Mouse (Mus musculus): ENCODE data around the gene Sp6.
A peak's percentile ranks its signal among the peaks of the same experiment; 100 is the strongest.

Sp6 gene

DNA sequence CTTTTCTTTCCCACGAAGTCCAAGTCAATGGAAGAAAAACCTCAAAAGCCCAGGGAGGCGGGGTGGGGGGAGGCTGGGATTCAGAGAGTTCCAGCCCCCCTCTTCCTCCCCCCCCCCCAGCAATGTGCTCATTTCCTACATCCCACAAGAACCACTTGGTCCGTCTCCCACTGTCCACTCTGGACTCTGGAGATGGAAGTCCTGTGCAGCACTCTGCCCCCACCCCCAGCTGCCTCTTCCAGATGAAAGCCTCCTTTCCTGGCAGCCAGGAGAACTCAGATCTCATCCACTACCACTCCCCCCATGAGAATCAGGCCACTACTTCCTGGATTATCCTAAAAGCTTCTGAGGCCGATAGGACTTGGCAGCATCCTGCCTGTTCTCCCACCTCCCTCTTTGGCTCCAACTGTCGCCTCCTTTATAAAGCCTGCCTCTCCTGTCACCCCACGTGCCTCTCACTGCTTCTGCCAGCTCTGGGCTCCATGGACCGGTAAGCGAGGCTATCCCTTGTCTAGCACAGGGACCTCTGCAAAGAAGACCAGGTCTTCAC, at the start of gene Sp6:
Sp6 (plus strand) TSS at position 274 of the 550 bp plus-strand sequence.
- no peak for ATAC-seq (ENCODE audit: insufficient number of reproducible peaks, low FRiP score, low TSS enrichment)

DNA sequence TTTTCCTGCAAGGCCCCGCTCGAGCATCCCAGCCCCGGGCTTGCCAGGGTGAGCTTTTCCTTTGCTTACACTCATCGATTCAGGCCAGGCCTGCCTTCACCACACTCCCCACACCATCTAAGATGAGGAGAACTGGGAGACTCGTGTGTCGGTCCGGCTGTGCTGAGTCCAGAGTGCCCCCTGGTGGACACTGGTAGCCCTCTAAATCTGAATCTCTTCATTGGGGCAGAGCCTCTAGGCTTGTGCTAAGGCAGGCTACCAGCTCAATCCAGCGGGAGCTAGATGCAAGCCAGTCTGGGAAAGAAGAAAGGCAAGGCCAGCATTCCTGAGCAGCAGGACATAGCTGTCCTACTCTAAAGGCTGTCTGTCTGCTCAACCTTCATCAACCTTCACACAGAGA, 49.6 kb upstream of the Sp6 start:
- peak; percentile 75; the same call in 1 of the 2 replicates for ATAC-seq (ENCODE audit: insufficient number of reproducible peaks, low FRiP score, low TSS enrichment)

- ATAC-seq (ENCODE audit: insufficient number of reproducible peaks, low FRiP score, low TSS enrichment): no peak
These were observed 47.0 kb upstream of the Sp6 start for GRCm38 (mm10) chr11:96966172-96966571.

DNA sequence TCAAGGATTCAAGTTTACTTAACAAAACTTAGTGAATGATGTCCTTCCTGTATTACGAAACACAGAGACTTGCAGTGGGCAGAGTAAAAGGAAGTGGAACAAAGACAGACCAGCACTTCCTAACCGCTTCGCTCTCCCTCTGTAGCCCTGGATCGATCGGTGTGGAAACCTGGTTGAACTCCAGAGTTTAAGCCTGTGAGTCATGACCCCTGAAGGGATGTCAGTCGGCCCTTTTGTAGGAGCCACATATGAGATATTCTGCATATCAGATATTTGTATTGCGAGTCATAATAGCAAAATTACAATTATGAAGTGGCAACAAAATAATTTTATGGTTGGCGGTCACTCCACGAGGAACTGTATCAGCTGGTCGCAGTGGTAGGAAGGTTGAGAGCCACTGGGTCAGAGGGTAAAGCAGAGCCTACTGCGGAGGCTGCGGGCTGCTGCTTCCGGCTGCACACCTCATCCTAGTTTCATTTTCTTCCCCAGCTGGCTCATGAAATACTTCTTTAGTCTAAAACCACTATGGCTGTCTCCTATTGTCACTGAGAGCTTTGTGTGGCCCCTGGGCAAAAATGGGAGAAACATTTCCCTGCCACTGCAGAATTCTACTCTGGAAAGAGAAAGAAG, 46.2 kb upstream of the Sp6 start:
- ATAC-seq (ENCODE audit: insufficient number of reproducible peaks, low FRiP score, low TSS enrichment): no peak

- no peak for ATAC-seq (ENCODE audit: insufficient number of reproducible peaks, low FRiP score, low TSS enrichment)
These were observed 45.5 kb upstream of the Sp6 start for GRCm38 (mm10) chr11:96967544-96968269.

- ATAC-seq (ENCODE audit: insufficient number of reproducible peaks, low FRiP score, low TSS enrichment): no peak
These were observed 44.7 kb upstream of the Sp6 start for GRCm38 (mm10) chr11:96968476-96968875.

DNA sequence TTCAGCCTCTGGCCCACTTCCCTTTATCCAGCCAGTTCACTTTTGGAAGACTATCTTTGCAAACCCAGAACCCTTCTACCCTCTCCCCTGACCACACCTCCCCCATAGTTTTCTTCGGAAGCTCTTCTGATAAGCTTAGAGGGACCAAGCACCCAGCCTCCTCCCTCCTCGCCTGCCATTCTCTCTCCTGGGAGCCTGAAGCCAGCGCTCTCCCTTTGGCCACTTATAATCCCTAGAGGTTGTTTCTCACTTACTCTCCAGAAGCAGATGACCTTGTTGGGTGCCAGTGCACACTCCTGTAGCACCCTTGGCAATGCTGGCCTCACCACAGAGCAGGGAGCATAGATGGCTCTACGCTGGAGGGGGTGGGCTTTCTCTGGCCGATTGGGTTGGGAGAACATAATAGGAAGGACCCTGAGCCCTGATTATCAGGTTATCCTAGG, 43.9 kb upstream of the Sp6 start:
- ATAC-seq (ENCODE audit: insufficient number of reproducible peaks, low FRiP score, low TSS enrichment): no peak

- peak; percentile 85; the same call in 1 of the 2 replicates for ATAC-seq (ENCODE audit: insufficient number of reproducible peaks, low FRiP score, low TSS enrichment)
These were observed 43.4 kb upstream of the Sp6 start for GRCm38 (mm10) chr11:96969746-96970145.

GRCm38 (mm10) chr11:96970341-96970740, 42.9 kb upstream of the Sp6 start:
- no peak for ATAC-seq (ENCODE audit: insufficient number of reproducible peaks, low FRiP score, low TSS enrichment)

DNA sequence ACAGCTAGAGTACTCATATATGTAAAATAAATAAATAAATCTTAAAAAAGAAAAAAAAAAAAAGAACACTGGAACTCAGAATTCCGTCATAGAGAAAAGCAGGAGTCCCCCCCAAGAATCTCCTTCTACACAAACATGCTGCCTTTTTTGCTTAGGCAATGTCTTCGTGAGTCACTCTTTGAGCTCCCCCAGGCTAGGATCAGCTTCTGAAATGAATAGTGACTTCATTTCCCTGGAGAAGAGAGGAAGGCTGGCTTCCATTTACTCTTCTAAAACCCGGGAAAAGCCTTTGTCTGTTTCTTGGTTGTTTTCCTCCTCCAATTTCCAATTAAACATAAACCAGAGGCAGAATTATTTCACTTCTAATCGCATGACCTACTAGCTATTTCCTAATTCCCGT, 40.3 kb upstream of the Sp6 start:
- ATAC-seq (ENCODE audit: insufficient number of reproducible peaks, low FRiP score, low TSS enrichment): no peak

DNA sequence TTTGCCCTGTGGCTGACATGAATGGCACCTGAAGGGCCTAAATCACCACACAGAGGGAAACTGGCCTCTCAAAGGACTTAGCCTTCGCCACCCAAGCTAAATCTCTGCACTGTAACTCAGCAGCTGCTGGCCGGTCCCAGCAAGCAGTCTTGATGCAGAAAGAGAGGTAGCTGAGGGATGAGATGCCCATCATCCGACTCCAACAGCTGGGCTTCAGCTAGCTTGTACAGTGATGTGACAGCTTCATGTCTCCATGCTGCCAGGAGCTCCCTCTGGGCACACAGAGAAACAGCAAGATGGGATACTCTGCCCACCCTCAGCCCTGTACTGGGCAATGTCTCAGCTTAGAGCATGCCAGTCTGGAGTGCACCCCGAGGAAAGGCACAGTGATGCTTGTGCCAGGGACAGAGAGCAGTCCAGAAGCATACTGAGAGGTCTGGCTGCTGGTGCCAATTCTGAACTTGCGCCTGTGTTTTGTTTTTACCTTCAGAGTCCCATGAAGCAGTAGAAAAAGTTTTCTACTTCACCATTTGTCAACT, 39.7 kb upstream of the Sp6 start:
- no peak for ATAC-seq (ENCODE audit: insufficient number of reproducible peaks, low FRiP score, low TSS enrichment)

- no peak for ATAC-seq (ENCODE audit: insufficient number of reproducible peaks, low FRiP score, low TSS enrichment)
These were observed 38.4 kb upstream of the Sp6 start for GRCm38 (mm10) chr11:96974813-96975212.

DNA sequence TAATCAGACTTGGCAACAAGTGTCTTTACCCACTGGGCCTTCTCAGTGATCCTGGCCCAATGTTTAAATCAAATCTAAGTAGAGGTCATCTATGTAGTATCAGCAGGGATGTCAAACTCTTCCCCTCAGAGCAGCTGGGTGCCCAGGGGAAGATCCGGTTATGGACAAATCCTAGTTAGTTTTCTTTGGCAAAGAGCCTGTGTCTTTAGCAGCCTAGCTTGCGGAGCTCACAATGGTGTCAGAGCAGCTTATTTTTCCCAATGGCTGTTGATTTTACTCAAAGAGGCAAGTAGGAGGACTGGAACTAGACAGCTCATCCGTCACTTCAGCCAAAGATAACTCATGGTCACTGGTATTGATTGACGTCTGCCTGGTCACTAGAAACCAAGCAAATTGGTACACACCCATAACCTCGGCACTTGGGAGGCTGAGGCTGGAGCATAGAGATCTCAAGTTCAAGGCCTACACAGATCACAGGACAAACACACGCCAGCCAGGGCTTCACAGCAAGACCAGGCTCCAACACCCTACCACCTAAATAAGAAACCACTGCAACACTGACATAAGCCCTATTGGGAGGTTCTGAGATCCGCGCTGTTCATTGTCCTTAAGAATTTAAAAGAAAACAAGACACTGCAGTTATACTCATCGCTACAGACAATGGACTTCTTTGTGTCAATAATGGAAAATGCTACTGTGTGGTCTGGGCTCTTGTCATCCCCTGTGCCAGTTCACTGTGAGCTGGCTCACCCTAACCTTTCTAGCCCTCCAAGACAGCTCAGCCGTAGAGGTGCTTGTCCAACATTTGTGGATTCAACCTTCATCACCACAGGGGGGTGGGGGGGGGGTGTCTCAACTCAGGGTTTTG, 37.4 kb upstream of the Sp6 start:
- no peak for ATAC-seq (ENCODE audit: insufficient number of reproducible peaks, low FRiP score, low TSS enrichment)

DNA sequence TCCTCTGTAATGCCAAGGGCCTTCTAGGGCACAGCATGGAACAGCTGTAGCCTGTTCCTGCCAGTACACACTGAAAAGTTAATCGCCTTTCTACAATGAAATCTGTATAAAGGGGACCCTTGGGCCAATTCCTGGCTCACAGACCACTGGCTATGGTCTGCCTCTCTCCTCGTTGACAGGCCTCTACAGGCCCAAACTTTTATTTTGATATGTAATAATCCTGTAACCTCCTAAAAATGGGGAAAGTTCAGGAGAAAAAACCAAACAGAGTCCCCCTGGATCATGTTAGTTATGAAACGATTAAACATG, 36.9 kb upstream of the Sp6 start:
- ATAC-seq (ENCODE audit: insufficient number of reproducible peaks, low FRiP score, low TSS enrichment): no peak

GRCm38 (mm10) chr11:96976911-96977591, 36.1 kb upstream of the Sp6 start:
- peak; percentile 51 for ATAC-seq (ENCODE audit: insufficient number of reproducible peaks, low FRiP score, low TSS enrichment)

DNA sequence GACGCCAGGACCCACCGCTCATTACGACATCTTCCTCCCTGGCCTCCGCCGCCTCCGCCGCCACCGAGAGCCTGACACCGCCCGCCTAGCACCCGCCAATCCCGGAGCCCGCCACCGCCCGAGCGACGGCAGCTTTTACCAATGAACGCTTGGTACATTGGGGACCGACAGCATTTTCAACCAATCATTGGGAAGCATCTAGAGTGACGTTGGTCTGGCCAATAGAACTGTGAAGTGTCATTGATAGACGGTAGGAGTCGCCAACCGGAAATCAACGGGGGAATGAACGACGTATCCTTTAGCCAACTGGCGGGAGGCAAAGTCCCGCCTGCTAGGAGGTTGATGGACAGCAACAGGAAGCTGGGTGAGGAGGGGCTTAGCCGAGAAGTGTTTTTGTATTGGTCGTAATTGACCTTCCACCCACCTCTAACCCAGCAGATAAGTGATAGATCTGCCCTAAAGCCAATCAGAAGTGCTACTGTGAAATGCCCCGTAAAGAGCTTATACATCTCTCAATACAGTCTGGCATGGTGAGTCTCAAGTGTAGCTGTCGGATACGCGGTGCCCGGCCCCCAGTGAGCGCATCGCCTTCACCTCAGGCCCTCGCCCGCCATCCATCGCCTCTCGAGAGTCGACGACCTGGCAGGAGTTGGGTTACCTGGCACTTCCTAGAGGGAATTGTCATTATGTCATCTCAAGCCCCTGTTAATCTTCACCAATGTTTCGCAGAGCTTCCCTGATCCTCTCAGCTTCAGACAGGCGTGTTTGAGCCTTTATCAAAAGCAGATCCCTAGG, 35.4 kb upstream of the Sp6 start:
- peak; percentile 94 for ATAC-seq (ENCODE audit: insufficient number of reproducible peaks, low FRiP score, low TSS enrichment)

DNA sequence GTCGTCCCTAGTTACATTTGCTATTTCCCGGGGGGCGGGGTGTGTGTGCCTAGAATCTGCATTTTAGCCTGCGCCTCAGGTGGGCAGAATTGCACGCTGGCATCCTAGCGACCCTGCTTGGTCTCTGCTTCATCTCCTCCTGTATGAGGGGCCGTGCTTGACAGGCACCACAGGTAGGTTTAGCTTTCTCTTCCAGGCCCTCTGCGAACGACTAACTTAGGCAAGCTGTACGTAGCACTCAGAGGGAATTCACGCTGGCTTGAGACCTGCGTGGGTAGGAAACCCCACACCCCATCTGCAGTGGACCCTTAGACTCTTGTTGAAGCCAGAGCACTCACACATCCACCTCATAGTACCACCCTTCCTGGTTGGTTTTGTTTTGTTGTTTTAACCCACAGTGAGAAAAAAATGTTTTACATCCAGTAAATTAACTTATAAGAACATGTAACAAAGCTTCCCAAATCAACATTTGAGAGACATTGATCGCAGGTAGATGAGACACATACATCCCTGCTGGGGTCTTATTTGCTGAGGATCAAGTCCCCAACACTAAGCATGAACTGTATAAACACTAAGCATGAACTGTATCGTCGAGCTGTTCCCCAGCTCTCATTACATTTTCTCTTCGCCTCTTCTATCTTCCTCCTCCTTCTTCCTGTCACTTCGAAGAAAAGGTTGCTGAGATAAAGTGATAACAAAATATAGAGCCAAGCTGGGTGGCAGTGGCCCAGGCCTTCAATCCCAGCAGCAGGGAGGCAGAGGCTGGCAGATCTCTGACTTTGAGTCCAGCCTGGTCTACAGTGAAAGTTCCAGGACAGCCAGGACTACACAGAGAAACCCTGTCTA, 34.6 kb upstream of the Sp6 start:
- no peak for ATAC-seq (ENCODE audit: insufficient number of reproducible peaks, low FRiP score, low TSS enrichment)

DNA sequence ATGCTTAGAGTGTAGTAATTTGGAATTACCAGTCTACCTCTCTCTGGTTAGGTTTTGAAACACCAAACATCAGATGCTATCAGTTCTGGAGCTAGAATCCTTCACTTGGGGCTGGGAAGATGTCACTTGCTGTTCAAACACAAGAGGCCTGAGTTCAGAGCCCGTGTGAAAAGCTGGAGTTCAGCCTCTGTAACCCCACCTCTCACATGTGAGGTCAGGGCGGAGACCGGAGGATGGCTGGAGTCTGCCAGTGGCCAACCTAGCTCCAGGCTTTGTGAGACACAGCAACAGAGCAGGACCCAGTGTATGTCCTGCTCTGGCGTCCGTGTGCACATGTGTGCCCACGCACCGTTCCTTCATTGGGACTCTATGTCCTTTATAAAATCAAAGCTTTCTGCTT, 33.9 kb upstream of the Sp6 start:
- ATAC-seq (ENCODE audit: insufficient number of reproducible peaks, low FRiP score, low TSS enrichment): no peak

All from cerebellum, adult (tissue).